Mouse (Mus musculus): ENCODE results near the gene Ipo4.
A peak's percentile ranks its signal among the peaks of the same experiment; 100 is the strongest.

Ipo4 gene

GRCm38 (mm10) chr14:55635523-55636007 lies at the start of gene Ipo4:
Ipo4 (minus strand) TSS chr14:55635957.
- DNase-seq (ENCODE audit: low spot score): peak; percentile 91

DNA sequence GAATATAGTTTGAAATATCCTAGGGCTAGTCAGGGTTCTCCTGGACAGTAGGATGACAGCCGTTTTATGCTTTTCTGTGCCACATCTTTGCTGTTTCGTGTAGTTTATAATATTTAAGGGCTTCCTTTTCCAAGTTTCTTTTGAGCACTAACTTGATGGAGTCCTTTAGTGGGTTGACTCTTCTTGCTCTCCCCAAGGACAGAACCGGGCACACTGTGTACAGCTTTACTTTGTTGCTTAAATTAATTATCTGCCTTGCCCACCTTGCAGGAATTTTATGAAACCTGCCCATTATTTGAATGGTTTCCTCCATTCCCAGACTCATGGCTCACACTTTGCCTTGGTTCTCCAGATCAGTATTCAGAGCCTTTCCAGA lies 46.3 kb upstream of the Ipo4 start:
- no peak for DNase-seq (ENCODE audit: low spot score)

DNA sequence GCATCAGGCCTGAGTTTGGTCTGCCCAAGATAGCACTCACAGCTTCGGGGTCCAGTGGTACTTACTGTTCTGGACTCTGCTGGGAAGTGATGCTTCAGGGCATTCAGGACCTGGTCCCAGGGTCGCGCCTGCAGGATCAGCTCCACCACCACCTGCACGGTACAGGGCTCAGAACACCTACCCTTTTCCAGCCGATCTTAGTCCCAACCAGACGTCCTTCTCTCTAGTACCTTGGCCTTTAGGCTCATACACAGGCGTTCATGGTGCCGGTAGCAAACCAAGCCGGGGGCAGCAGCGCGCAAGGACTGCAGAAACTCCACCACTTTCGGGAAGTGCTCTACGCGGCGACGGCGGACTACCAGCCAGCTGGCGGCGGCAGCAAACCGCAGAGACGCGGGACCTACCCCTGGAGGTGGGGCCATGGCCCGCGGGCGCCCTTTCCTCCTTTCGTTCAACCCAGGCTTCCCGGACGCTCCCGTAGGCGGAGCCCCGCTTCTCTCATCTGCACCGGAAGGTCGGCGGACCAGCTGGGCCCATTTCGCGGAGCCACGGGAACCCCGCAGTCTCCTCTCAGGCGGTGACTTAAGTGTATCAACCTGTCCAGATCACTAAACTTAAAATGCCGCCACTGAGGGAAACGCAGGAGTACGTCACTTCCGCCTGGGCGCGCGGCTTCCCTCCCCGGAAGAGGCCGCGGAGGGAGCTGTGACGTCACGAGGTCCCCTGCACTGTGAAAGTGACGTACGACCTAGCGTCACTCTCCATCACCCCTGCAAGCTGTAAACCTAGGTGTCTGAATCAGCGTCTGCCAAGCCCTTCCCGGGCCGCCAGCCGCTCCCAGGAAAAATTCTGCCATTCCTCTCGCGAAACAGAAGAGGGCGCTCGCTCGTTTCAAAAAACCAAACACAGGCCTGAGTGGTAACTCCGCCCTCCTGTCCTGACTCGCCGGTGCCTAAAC lies 45.7 kb upstream of the Ipo4 start, which contains the start of gene Tinf2:
TSS of gene Tinf2 (minus strand) at position 661 of the 958 bp plus-strand sequence.
- peak; percentile 94 for DNase-seq (ENCODE audit: low spot score)

DNA sequence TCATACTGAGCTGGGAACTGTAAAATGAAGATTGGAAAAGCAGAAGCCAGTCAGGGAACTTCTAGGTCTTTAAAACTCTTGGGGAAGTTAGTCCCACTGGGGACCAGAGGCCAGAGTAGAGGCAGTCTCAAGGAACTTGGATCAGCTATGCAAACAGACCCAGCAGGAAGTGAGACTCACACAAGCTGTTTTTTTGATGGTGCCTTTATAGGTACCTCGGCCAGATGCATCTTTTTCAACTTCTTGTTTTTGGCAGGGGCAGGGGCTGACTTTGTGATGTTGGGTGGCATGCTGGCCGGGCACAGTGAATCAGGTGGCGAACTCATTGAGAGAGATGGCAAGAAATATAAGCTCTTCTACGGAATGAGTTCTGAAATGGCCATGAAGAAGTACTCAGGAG lies 41.9 kb upstream of the Ipo4 start:
- no peak for DNase-seq (ENCODE audit: low spot score)

DNA sequence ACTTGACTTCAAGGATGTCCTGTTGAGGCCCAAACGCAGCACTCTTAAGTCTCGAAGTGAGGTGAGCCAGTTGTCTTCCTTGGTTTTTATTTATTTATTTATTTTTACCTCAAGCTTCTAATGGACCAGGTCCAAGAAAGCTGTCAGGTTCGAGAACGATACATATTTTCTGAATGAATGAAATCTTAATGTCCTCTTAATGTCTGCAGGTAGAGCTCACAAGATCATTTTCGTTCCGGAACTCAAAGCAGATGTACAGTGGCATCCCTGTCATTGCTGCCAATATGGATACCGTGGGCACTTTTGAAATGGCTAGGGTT lies 36.9 kb upstream of the Ipo4 start:
- no peak for DNase-seq (ENCODE audit: low spot score)

DNA sequence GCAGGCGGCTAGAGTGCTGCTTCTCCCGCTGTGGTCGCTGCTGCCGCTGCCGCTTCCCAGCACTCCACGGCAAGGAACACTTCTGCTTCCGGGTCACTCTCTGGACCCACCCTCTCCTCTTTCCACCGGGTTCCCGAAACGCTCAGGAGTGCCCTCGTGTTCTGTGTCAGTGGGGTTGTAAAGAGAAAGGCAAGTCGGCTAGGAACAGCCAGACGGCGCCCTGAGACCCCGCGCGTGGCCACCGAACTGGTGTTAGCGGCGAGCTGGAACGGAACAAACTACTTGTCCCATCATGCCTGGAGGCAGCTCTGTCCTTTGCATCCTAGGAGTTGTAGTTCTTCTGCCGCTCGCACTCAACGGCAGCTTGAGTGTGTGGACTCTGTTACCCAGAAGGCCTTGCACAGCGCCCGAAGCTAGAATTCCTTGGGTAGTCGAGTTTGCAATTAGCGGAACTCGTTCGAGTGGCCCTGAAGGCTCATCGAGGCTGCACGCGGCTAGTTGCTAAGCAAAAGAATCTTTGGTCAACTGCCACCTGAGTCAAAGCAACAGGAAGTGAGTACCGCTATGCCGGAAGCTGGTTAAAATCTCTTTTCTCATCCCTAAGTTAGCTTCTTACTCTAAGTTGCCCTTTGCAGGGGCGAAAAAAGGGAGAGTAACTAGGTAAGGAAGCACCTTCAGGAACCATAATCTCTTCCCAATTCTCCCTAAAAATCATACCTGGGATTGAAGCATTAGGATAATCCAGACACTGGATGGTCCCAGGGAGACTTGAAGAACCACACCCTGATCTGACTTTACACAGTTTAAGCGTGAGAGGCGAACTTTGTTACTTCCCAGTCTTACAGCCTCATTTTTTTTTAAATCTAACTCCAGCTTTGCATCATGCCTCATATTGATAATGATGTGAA lies 36.3 kb upstream of the Ipo4 start, which contains the start of the genes Gmpr2 and Nedd8:
TSS of gene Gmpr2 (plus strand) at position 109 of the 908 bp plus-strand sequence.
TSS of gene Nedd8 (minus strand) at position 292 of the 908 bp plus-strand sequence.
- DNase-seq (ENCODE audit: low spot score): peak; percentile 97

GRCm38 (mm10) chr14:55671486-55671832 lies 35.7 kb upstream of the Ipo4 start:
- DNase-seq (ENCODE audit: low spot score): no peak

GRCm38 (mm10) chr14:55660636-55661035 lies 24.9 kb upstream of the Ipo4 start:
- DNase-seq (ENCODE audit: low spot score): no peak

GRCm38 (mm10) chr14:55659960-55660573 lies 24.3 kb upstream of the Ipo4 start, which contains the start of gene Mdp1:
Mdp1 (minus strand) TSS chr14:55660508.
- DNase-seq (ENCODE audit: low spot score): peak; percentile 77

- DNase-seq (ENCODE audit: low spot score): no peak
These were observed 22.3 kb upstream of the Ipo4 start for GRCm38 (mm10) chr14:55658011-55658410.

- DNase-seq (ENCODE audit: low spot score): no peak
These were observed 21.2 kb upstream of the Ipo4 start for GRCm38 (mm10) chr14:55656935-55657334.

DNA sequence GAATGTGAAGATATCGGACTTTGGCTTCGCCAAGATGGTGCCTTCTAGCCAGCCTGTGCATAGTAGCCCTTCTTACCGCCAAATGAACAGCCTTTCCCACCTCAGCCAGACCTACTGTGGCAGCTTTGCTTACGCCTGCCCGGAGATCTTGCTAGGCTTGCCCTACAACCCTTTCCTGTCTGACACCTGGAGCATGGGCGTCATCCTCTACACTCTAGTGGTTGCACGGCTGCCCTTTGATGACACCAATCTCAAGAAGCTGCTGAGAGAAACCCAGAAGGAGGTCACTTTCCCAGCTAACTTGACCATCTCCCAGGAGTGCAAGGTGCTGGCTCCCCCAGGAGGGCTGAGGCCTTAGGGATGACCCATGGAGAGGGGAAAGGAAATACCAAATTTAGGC lies 15.8 kb upstream of the Ipo4 start:
- DNase-seq (ENCODE audit: low spot score): no peak

GRCm38 (mm10) chr14:55649884-55650283 lies 14.1 kb upstream of the Ipo4 start, which contains the start of gene Tssk4:
Tssk4 (plus strand) TSS chr14:55650184.
- no peak for DNase-seq (ENCODE audit: low spot score)

GRCm38 (mm10) chr14:55644261-55644888 lies 8.6 kb upstream of the Ipo4 start:
- DNase-seq (ENCODE audit: low spot score): peak; percentile 10

DNA sequence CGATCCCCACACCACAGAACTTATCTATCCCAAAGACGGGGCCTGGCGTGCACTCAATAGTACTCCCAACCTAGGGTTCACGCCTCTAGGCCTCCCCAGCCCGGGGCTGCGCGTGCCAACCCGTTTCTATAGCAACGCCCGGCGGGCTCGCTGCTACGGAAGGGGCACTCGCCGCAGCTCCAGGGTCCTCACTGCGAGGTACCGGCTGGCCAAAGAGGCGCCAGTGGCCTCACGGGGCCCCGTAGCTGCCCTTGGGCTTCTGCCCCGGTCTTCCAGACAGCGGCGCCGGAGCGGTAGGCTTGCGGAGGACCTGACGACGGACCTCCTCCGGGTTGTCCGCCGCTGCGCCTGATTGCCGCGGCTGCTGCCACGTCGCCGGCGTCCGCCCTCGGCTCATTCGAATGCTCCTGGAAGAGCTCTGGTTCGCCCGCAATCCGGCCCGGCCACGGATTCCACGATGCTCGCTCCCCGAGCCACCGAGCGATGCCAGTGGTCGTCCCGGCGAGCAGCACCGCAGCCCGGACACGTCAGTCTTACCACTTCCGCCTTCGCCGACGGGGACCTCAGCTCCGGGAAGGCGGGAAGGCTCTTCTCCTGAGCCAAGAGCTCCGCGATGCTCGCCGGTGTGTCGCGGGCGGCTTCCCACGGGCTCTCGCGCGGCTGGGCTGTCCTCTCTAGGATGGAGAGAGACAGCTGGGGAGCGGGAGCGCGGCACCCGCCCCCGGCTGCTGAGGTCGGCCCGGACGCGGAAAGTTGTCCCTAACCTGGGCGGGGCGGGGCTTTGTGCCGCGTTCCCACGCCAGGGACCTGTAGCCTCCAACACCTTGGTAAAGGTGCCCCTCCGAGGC lies 7.5 kb upstream of the Ipo4 start, which contains the start of gene Tm9sf1:
TSS of gene Tm9sf1 (minus strand) at position 747 of the 848 bp plus-strand sequence.
- DNase-seq (ENCODE audit: low spot score): peak; percentile 81

GRCm38 (mm10) chr14:55642679-55643059 lies 6.9 kb upstream of the Ipo4 start:
- no peak for DNase-seq (ENCODE audit: low spot score)

DNA sequence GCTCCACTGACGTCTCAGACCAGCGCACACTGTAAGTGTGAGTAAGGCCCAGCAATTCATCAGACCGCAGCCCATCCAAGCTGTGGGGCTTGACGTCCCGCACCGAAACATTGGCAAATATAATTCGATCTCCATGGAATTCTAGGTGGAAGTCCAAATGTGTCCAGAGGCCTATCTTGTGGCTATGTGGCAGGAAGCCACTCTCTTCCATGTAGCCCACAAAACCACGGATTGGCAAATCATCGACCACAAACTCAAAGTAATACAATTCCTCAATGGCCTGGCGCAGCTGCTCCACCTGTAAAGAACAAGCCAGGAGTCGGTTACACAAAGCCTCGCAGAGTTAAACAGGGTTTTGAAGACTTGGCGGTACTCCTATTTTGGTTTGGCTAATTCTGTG lies 5.5 kb upstream of the Ipo4 start:
- no peak for DNase-seq (ENCODE audit: low spot score)

- DNase-seq (ENCODE audit: low spot score): no peak
These were observed 5.1 kb upstream of the Ipo4 start for GRCm38 (mm10) chr14:55640816-55641215.

DNA sequence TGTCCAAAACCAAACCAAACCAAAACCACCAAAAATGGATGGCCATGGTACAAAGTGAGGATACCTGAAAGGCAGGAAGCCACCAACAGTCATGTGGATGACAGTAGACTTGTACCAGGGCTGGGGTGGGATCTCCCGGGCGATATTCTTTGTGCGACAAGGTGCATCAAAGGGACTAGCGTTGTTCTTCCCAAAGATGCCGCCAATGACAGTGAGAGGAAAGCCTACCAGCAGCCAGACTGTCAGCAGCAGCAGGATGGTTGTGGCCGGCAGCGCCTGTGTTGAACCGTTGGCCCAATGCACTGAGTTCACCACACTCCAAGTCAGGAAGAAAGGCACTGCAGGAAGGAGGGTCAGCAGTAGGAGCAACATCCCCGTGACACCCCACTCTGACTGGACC lies 2.0 kb upstream of the Ipo4 start, which contains the start of gene Gm49378:
TSS of gene Gm49378 (minus strand) at position 101 of the 400 bp plus-strand sequence.
- DNase-seq (ENCODE audit: low spot score): no peak

- DNase-seq (ENCODE audit: low spot score): no peak
These were observed 759 bp downstream of the Ipo4 start for GRCm38 (mm10) chr14:55634874-55635522.
